Mouse (Mus musculus): ENCODE results near the gene Trpv2.
A peak's percentile ranks its signal among the peaks of the same experiment; 100 is the strongest.

Trpv2 gene

GRCm38 (mm10) chr11:62558152-62558551 lies 16.1 kb upstream of the Trpv2 start:
- no peak for DNase-seq (ENCODE audit: low spot score in 2 of 2)

- DNase-seq (ENCODE audit: low spot score in 2 of 2) = peak; percentile 63 to 67
These were observed 15.2 kb upstream of the Trpv2 start for GRCm38 (mm10) chr11:62558961-62559646.

- DNase-seq (ENCODE audit: low spot score in 2 of 2) = no peak
These were observed 13.7 kb upstream of the Trpv2 start for GRCm38 (mm10) chr11:62560463-62561016.

GRCm38 (mm10) chr11:62563590-62563989 lies 10.7 kb upstream of the Trpv2 start:
- no peak for DNase-seq (ENCODE audit: low spot score in 2 of 2)

- no peak for DNase-seq (ENCODE audit: low spot score in 2 of 2)
These were observed 8.5 kb upstream of the Trpv2 start for GRCm38 (mm10) chr11:62565747-62566146.

GRCm38 (mm10) chr11:62566211-62566610 lies 8.1 kb upstream of the Trpv2 start:
- peak; percentile 25 to 39 for DNase-seq (ENCODE audit: low spot score in 2 of 2)

- no peak for DNase-seq (ENCODE audit: low spot score in 2 of 2)
These were observed 6.0 kb upstream of the Trpv2 start for GRCm38 (mm10) chr11:62568300-62568699.

- no peak for DNase-seq (ENCODE audit: low spot score in 2 of 2)
These were observed 408 bp downstream of the Trpv2 start for GRCm38 (mm10) chr11:62574703-62575085.

GRCm38 (mm10) chr11:62575297-62575658 lies 992 bp downstream of the Trpv2 start:
- DNase-seq (ENCODE audit: low spot score in 2 of 2) = peak; percentile 85 to 87

GRCm38 (mm10) chr11:62575659-62576438 lies 1.6 kb downstream of the Trpv2 start:
- DNase-seq (ENCODE audit: low spot score in 2 of 2) = peak; percentile 30 to 43

- DNase-seq (ENCODE audit: low spot score in 2 of 2) = peak; percentile 44 to 59
These were observed 2.4 kb downstream of the Trpv2 start for GRCm38 (mm10) chr11:62576530-62577152.

- DNase-seq (ENCODE audit: low spot score in 2 of 2) = no peak
These were observed 8.7 kb downstream of the Trpv2 start for GRCm38 (mm10) chr11:62583031-62583430.

GRCm38 (mm10) chr11:62584671-62585206 lies 10.5 kb downstream of the Trpv2 start:
- DNase-seq (ENCODE audit: low spot score in 2 of 2) = no peak

GRCm38 (mm10) chr11:62587034-62587433 lies 12.7 kb downstream of the Trpv2 start:
- no peak for DNase-seq (ENCODE audit: low spot score in 2 of 2)

GRCm38 (mm10) chr11:62589391-62589790 lies 15.1 kb downstream of the Trpv2 start:
- DNase-seq (ENCODE audit: low spot score in 2 of 2) = no peak

GRCm38 (mm10) chr11:62591026-62591425 lies 16.7 kb downstream of the Trpv2 start:
- DNase-seq (ENCODE audit: low spot score in 2 of 2) = no peak

- DNase-seq (ENCODE audit: low spot score in 2 of 2) = no peak
These were observed 17.8 kb downstream of the Trpv2 start for GRCm38 (mm10) chr11:62591904-62592575.

GRCm38 (mm10) chr11:62598571-62598970 lies 24.3 kb downstream of the Trpv2 start:
- DNase-seq (ENCODE audit: low spot score in 2 of 2) = no peak

GRCm38 (mm10) chr11:62601732-62602618 lies 27.7 kb downstream of the Trpv2 start:
- no peak for DNase-seq (ENCODE audit: low spot score in 2 of 2)

- DNase-seq (ENCODE audit: low spot score in 2 of 2) = peak; percentile 95 to 97
These were observed 28.5 kb downstream of the Trpv2 start for GRCm38 (mm10) chr11:62602619-62603311.
